Mouse (Mus musculus): ENCODE measurements around the gene Cygb.
"Not testable (repeated sequence)": the region's sequence is repeated elsewhere in the genome, so short reads cannot be mapped to it uniquely, and the experiment has no call there.

The Cygb gene

DNA sequence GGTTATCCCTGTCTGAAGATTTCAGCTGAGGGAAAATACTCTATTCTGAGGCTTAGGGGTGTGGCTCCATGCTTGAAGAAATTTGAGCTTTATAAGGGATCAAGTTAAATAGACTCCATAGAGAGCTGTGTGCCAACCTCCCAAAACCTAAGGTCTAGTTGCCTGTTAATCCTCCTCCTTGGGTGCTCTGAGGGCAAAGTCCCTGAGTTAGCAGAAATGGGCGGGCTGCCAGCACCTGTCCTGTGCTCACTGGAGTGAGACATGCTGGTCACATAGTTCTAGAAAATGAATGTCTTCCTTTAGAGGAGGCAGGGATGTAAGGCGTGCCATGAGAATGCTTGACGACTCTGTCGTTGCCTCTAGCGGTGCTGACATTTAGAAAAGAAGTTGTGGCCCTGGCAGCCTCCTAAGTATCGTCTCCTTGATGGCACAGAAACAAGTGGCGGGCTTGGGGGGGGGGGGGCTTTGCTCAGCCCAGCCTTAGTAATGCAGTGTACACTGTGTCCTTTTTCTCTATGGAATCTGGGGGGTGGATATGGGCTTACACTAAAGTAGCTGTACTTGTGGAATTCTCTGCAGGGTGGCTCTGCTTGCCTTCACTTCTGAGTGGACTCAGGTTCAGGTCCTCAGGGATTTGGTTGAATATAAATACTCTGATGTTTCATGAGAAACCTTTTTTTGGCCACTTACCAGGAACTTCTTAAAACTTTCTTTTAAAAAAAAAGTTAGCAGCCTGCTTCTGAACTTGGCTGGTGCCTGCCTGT, 20.7 kb upstream of the Cygb start:
- no peak for DNase-seq (ENCODE audit: low spot score)

DNA sequence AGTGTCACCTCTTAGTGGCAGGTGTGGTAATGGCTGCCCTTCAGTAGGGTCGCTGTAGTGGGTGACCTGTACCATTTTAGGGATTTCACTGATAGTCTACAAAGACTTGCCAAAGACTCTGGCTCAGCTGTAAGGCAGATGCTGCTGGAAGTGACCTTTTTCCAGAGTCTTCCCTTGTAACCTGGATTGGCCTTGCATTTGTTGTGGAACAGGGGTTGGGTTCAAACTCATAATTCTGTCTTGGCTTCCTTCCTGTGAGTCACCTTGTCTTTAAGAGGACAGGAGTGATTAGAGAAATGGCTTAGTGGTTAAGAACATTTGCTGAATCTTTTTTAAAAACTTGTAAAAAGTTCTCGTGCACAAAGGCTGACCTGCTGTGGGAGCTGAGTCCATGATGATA, 19.3 kb upstream of the Cygb start:
- DNase-seq (ENCODE audit: low spot score), result no peak

DNA sequence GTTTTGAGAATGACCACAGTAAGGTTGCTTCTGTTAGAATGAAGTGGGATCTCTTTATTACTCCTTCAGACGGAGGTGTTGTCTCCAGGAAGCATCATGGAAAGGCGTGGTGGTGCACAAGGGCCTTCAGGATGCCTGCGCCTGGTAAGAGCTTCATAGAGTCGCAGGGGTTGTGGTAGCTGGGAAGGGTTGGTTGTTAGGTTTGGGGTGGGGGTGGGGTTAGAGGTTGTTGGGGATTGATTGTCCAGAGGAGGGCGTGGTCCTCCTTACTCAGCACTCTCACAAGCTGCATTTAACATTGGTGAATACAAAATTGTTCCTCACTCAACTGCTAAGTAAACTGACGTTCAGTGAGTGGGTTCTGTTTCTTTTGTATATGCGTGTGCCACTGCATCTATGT, 18.5 kb upstream of the Cygb start:
- DNase-seq (ENCODE audit: low spot score), result no peak

- no peak for DNase-seq (ENCODE audit: low spot score)
Measured at GRCm38 (mm10) chr11:116671845-116672434, 17.8 kb upstream of the Cygb start.

DNA sequence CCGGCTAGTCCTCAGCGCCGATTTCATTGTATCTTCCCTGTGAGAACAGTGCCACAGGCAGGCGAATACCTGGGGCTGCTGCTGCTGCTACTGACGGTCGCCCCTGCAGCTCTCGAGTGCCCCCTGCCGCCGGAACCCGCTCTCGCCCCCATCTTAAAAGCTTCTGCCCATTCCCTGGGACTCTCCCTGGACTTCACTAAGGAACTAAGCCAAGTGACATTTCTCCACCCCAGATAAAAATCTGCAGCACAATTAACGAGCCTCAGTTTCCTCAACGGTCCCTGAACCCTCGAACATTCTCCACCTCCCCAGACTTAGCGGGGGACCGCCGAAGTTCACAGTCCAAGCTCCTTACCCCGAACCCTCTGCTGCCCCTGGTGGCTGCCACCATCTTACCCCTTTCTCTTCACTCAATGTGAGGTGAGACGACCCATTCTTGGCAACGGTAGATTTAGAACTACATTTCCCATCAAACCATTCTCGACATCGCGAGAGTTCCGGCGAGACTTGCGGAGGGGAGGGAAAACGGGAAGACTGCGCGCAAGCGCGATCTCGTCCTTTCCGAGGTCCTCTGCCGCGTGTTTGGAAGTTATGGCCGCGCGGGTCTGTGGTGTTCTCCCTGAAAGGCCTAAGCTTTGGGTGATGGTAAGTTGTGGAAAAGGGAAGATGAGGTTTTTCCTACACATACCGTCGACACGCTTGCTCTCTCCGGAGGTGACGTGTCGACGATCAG, 17.2 kb upstream of the Cygb start:
- peak; percentile 99 for DNase-seq (ENCODE audit: low spot score)

DNA sequence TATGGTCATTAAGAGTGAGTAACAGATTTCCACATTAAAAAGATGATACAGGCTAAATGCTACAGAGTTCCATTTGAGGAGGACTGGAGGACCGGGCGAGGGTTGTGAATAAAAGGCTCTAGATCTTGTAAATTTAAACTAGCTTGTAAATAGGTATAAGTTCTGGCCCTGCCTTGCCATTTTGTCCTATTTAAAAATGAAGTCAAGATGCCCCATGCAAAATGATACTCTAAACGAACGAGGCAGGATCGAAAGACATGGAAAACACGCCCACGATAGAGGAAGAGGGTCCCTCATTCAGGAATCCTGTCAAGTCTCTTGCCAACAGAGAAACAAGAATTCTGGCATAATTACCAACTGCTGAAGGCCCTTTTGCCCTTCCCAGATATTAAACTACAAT, 16.3 kb upstream of the Cygb start:
- no peak for DNase-seq (ENCODE audit: low spot score)

- no peak for DNase-seq (ENCODE audit: low spot score)
Measured at GRCm38 (mm10) chr11:116669787-116670365, 15.8 kb upstream of the Cygb start.

- DNase-seq (ENCODE audit: low spot score), result no peak
Measured at GRCm38 (mm10) chr11:116669316-116669715, 15.2 kb upstream of the Cygb start.

- no peak for DNase-seq (ENCODE audit: low spot score)
Measured at GRCm38 (mm10) chr11:116668839-116669238, 14.7 kb upstream of the Cygb start.

DNA sequence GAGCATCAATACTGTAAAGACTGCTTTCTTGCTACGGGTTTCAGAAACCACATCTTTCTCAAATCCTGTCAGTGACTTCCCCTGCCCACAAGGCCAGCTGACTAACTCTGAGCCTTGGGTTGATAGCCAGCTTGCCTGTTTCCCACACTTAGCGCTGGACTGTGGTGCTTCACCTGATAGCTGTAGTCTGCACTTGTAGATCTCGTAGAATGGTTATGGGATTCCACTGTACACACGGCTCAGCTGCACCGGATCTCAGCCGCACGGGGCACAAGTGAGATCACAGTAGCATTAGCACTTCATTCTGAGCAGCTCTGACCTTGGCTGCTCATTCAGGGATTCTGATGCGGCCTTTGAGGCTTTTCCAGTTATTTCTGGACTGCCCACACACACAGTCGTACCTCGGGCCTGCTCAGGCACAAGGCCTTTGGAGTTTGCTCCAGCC, 14.3 kb upstream of the Cygb start:
- no peak for DNase-seq (ENCODE audit: low spot score)

DNA sequence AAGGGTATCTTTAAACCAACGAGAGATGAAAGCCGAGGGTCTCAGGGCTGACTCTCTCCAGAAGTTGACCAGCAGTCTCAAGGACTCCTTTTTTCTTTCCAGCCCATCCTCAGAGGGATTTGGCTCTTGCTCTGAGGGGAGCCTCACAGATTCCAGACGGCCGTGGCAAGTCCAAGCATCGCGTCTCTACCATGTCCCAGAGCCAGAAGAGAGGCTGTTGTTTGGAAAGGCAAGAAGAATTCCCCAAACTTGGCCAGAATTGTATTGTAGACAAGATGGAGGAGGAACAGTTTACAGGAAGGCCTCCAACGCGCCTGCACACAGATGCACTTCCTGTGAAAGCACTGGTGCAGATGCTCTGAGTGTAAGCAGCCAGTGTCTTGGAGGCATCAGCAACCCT, 13.8 kb upstream of the Cygb start:
- no peak for DNase-seq (ENCODE audit: low spot score)

DNA sequence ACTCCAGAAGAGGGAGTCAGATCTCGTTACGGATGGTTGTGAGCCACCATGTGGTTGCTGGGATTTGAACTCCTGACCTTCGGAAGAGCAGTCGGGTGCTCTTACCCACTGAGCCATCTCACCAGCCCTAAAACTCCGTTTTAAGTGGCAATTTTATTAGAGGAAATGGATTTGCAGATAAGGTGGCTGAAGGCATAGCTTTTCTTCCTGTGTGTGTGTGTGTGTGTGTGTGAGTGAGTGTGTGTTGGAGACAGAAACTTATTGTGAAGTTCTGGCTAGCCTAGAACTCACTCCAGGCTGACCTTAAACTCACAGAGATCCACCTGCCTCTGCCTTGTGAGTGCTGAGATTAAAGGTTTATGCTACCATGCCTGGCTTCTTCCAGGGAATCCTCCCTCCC, 12.9 kb upstream of the Cygb start:
- DNase-seq (ENCODE audit: low spot score), result not testable (repeated sequence)

DNA sequence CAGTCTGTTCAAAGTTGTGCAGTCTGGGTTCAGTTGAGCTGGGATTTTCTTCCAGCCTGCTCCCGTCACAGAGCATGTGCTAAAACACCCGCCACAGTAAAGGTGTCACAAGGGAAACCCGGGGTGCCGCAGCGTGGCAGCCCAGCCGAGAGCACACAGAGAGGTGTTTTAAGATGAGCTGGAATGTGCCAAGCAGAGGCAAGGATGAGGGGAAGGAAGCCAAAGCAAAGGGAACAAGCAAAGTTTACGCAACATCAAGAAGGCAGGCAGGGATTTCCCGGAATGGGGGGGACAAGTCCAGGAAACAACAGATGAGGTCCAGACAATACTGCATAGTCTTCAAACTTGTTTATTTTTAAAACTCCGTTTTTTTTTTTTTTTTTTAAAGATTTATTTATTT, 12.5 kb upstream of the Cygb start:
- no peak for DNase-seq (ENCODE audit: low spot score)

DNA sequence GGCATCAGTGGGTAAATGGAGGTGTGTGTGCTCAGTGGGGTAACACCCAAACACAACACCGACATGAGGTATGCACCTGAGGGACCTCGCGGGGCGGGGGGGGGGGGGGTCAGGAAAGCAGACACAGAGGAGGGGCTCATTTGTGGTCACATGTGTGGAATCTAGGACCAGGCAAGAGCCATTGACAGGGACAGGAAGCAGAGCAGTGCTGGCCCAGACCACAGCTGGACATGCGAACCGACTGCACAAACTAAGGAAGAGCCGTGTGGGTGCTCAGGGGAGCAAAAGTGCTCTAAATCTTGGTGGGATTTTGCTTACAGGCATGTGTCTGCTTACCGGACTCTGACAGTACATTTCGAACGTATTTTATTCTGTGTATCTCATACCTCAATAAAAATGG, 11.2 kb upstream of the Cygb start:
- no peak for DNase-seq (ENCODE audit: low spot score)

- no peak for DNase-seq (ENCODE audit: low spot score)
Measured at GRCm38 (mm10) chr11:116661948-116662377, 7.8 kb upstream of the Cygb start.

GRCm38 (mm10) chr11:116661291-116661947, 7.3 kb upstream of the Cygb start:
- no peak for DNase-seq (ENCODE audit: low spot score)

DNA sequence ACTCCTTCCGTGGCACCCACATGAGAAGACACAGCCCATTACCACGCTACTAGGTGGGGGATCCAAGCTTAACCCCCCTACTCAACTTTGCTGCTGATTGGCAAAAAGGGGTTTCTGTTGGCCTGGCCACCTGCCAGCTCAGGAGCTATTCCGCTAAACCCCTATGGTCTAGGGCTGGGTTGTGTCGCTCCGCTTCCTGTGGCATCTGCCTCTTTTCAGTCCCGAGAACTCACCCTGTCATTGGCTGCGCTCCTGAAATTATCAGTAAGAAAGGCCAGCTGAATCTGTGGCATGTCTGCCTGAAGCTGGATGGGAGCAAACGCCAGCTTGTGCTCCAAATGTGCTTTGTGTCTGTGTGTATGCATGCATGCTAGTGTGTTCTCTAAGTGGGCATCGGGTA, 6.1 kb upstream of the Cygb start:
- DNase-seq (ENCODE audit: low spot score), result no peak

- DNase-seq (ENCODE audit: low spot score), result no peak
Measured at GRCm38 (mm10) chr11:116659027-116659621, 5.0 kb upstream of the Cygb start.

DNA sequence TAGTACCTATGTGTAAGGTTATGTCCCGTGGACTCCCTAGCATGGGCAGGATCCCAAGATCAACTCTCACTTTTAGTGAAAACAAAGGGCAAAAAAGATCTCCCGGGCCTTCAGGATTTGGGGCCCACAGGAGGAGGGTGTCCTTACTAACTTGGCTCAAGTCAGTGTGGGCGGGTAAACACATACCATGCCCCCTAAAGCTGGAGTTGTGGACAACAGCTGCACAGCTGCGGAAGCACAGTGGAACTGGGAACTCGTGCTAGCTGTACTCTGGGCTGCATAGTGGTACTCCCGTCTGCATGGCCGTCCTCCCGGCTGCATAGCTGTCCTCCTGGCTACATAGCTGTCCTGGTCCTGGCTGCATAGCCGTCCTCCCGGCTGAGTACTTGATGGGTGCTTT, 4.1 kb upstream of the Cygb start:
- DNase-seq (ENCODE audit: low spot score), result no peak

- peak; percentile 69 for DNase-seq (ENCODE audit: low spot score)
Measured at GRCm38 (mm10) chr11:116657311-116658223, 3.5 kb upstream of the Cygb start.

Measured in urinary bladder, postnatal 25 days (tissue).